Mouse (Mus musculus) hindbrain, embryonic 14.5 days (tissue): ENCODE data around the gene Rabep1. TPM values are rescaled to one million over a fixed set of nuclear protein-coding genes. Genes with fewer than 3 reads are reported as not detected.

Experiments
- ATAC-seq: fragments of 200-750 bp; cut with Nextera tagmentation; 2 replicates; pipeline ENCODE4 v1.8.0; 2017; ENCODE audit warnings: moderate number of reproducible peaks, mild to moderate bottlenecking, moderate TSS enrichment, moderate library complexity; ENCODE audit not compliant: low FRiP score
- DNase-seq: peaks from one replicate; pipeline ENCODE4 v3.0.0-alpha.2; 2015; ENCODE audit warnings: low spot score
- H3K27ac ChIP-seq: fragments of 300-500 bp; sonication (generic); 2 replicates; pipeline ENCODE4 v1.5.1; 2014; ENCODE audit warnings: mild to moderate bottlenecking, moderate library complexity
- H3K27me3 ChIP-seq: fragments of 300-500 bp; sonication (generic); 2 replicates; pipeline ENCODE4 v1.6.1; 2014; ENCODE audit warnings: mild to moderate bottlenecking, low read length, mixed read lengths; ENCODE audit not compliant: control insufficient read depth, insufficient read depth
- H3K36me3 ChIP-seq: fragments of 300-500 bp; sonication (generic); replicated peaks from 2 replicates; pipeline ENCODE4 v1.6.1; 2014; ENCODE audit not compliant: control insufficient read depth, insufficient read depth
- H3K4me1 ChIP-seq: fragments of 300-500 bp; sonication (generic); replicated peaks from 2 replicates; pipeline ENCODE4 v1.6.1; 2014; ENCODE audit warnings: antibody characterized with exemption, low read length, mixed read lengths; ENCODE audit not compliant: control insufficient read depth, insufficient read depth
- H3K4me2 ChIP-seq: fragments of 300-500 bp; sonication (generic); replicated peaks from 2 replicates; pipeline ENCODE4 v1.6.1; 2014; ENCODE audit warnings: mild to moderate bottlenecking, moderate library complexity
- H3K4me3 ChIP-seq: fragments of 300-500 bp; sonication (generic); replicated peaks from 2 replicates; pipeline ENCODE4 v1.5.1; 2014; ENCODE audit warnings: mild to moderate bottlenecking, low read length
- H3K9ac ChIP-seq: fragments of 300-500 bp; sonication (generic); 2 replicates; pipeline ENCODE4 v1.6.1; 2014
- H3K9me3 ChIP-seq: fragments of 300-500 bp; sonication (generic); 2 replicates; pipeline ENCODE4 v1.6.1; 2016; ENCODE audit warnings: low read length; ENCODE audit not compliant: control insufficient read depth
- WGBS: fragments of 180-500 bp; shearing (Covaris S2); extraction: QIAGEN DNeasy Blood & Tissue Kit; methylation state at CpG from one replicate; pipeline ENCODE4 v1.1.7; 2014; 5-methylcytosine and 5-hydroxymethylcytosine counted together
- polyA plus RNA-seq: library from polyadenylated mRNA; unstranded; fragments of >200 nt; fragmentation: Nextera tagmentation; extraction: Ambion mirVana; gene quantifications from 2 replicates; pipeline ENCODE4 v1.2.1, GENCODE M21; 2014

The Rabep1 gene
- polyA plus RNA-seq, 1 experiment from 2014 or later = 77.5 TPM

DNA sequence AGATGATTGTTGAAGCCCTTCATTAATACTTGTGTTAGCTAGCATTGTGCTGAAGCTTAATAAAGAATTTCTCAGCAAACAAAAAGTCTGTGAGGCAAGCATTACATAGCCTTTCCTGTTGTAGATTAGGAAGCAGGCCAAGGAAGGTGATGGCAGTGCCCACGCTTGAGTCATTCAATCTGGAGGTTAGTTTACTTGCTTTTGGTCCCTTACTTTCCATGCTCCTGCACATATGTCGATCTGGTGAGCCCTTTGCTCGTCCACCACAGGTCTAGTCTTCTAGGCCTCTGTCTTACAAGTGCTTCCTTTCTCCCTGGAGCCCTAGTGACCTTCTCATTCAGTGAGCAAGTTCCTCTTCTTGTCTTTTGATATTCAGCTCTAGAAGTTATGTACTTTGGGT, 62.1 kb downstream of the Rabep1 start:
- no peak for ATAC-seq
- Histone ChIP-seq H3K27ac (no peak overlapping the region), H3K36me3 (peaks cover 75% of the 10 kb centered on the region), H3K4me2 (no peak overlapping the region), H3K9me3 (no peaks in the 10 kb centered on the region), H3K4me1 (no peaks in the 10 kb centered on the region), H3K9ac (no peak overlapping the region), H3K27me3 (no peaks in the 10 kb centered on the region), H3K4me3 (no peak overlapping the region)
- DNase-seq = no peak
- 94% methylated on average over 3 of the region's 3 CpGs for WGBS

DNA sequence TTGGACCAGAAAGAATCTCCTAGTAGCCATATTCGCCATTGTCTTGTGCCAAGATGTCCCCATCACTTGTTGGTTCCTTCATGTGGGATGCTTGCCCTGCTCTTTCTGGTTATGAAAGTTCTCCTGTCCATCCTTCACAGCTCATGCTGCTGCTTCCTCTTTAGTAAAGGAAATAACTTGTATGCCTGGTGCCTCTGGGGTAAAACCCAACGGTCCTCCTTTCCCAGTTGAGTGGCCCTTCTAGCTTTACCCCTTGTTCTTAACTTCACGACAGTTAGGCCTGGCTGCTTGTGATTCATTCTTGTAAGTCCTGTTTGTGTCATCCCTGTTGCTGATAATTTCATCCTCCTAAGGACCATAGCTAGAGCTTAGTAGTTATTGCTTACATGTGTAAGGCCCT, 66.7 kb downstream of the Rabep1 start:
- Histone ChIP-seq H3K4me1 (no peaks in the 10 kb centered on the region), H3K4me2 (no peak overlapping the region), H3K9ac (no peak overlapping the region), H3K27ac (no peak overlapping the region), H3K36me3 (peaks cover 65% of the 10 kb centered on the region), H3K4me3 (no peak overlapping the region), H3K9me3 (no peaks in the 10 kb centered on the region), H3K27me3 (no peaks in the 10 kb centered on the region)
- no peak for ATAC-seq
- no peak for DNase-seq
- 97% methylated on average over 3 of the region's 3 CpGs for WGBS

DNA sequence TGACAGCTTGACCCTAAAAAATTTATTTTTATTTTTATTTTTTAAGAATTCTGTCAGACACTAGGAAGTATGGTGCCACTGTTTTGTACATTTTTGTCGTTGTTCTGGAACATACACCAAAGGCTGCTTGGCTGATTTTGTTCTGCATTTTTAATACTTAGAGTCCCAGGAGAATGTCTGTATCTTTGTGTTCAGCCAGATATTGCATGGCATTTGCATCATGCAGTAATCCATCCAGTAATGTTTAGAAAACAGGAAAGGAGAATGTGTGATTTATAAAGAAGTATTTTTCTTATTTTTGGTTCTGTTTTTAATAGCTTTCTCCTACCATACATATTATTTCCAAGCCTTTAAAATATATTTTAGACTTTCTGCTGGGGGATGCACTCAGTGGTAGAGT, 67.3 kb downstream of the Rabep1 start:
- Histone ChIP-seq H3K36me3 (peaks cover 69% of the 10 kb centered on the region), H3K27me3 (no peaks in the 10 kb centered on the region), H3K4me1 (no peaks in the 10 kb centered on the region), H3K9ac (no peak overlapping the region), H3K9me3 (no peaks in the 10 kb centered on the region), H3K4me3 (no peak overlapping the region), H3K27ac (no peak overlapping the region), H3K4me2 (no peak overlapping the region)
- DNase-seq = no peak
- WGBS = 93% methylated on average over 1 of the region's 1 CpGs
- ATAC-seq = no peak

DNA sequence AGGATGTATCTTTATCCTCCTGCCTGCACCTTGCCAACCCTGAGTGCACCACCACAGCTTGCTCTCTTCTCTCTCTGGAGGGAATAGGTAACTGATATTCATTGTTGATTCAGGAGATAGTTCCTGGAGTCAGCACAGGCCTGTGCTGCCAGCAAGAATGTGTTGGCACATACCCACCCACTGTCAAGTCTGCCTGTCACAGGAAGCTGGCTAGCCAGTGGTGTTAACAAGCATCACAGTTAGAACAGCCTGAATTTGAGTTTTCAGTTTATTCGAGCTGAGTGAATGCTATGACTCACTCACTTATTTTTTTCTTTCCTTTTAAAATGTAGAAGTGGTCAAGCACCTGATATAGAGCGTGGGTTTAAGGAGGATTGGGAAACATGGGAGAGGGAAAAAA, 73.3 kb downstream of the Rabep1 start:
- Histone ChIP-seq H3K27me3 (no peaks in the 10 kb centered on the region), H3K4me3 (no peak overlapping the region), H3K9me3 (no peaks in the 10 kb centered on the region), H3K4me1 (no peaks in the 10 kb centered on the region), H3K9ac (no peak overlapping the region), H3K36me3 (peaks cover 80% of the 10 kb centered on the region), H3K27ac (no peak overlapping the region), H3K4me2 (no peak overlapping the region)
- no peak for DNase-seq
- WGBS = 87% methylated on average over 2 of the region's 2 CpGs
- ATAC-seq = no peak

DNA sequence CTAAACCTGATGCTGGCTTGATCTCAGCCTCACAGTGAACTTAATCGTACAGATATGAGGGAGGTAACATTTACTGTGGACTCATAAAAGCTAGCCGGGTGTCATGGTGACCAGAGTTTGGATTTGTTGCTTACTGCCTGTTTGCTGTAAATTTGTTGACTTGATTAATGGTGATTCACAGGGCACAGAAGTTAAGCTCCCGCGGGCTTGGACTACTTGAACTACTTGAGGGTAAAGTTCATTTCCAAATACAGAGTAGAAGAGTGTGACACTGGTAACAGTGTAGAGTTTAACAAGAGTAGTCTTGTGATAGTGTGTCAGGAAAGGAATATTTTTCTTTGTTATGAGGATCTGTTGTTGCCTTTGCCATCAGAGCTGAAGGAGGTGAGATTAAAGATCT, 74.9 kb downstream of the Rabep1 start:
- Histone ChIP-seq H3K4me1 (no peaks in the 10 kb centered on the region), H3K9ac (no peak overlapping the region), H3K27ac (no peak overlapping the region), H3K9me3 (no peaks in the 10 kb centered on the region), H3K27me3 (no peaks in the 10 kb centered on the region), H3K36me3 (peaks cover 87% of the 10 kb centered on the region), H3K4me2 (no peak overlapping the region), H3K4me3 (no peak overlapping the region)
- WGBS = 95% methylated on average over 4 of the region's 4 CpGs
- ATAC-seq (no peak), DNase-seq (no peak)

DNA sequence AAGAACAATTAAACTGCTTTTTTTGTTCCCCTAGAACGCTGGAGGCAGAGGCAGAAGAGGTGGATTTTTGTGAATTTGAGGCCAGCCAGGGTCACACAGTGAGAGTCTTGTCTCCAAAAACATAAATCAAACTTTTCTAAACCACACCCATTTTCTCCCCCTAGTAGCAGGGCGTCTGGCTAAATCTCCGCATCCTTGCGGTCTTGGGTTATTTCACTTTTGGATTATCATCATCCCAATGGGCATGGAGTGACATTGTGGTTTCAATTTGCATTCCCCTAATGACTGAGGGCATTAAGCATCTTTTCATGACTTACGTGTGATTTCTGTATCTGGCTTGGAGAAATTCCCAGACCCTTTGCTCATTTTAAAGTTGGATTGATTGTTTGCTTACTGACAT, 86.9 kb downstream of the Rabep1 start:
- no peaks in the 10 kb centered on the region for H3K4me1 ChIP-seq
- H3K9me3 ChIP-seq = no peaks in the 10 kb centered on the region
- H3K4me3 ChIP-seq = no peak overlapping the region
- 84% methylated on average over 5 of the region's 5 CpGs for whole genome bisulfite sequencing
- no peak for ATAC-seq
- no peak overlapping the region for H3K27ac ChIP-seq
- DNase-seq = no peak
- H3K36me3 ChIP-seq = peaks cover 74% of the 10 kb centered on the region
- no peak overlapping the region for H3K9ac ChIP-seq
- no peaks in the 10 kb centered on the region for H3K27me3 ChIP-seq
- no peak overlapping the region for H3K4me2 ChIP-seq

DNA sequence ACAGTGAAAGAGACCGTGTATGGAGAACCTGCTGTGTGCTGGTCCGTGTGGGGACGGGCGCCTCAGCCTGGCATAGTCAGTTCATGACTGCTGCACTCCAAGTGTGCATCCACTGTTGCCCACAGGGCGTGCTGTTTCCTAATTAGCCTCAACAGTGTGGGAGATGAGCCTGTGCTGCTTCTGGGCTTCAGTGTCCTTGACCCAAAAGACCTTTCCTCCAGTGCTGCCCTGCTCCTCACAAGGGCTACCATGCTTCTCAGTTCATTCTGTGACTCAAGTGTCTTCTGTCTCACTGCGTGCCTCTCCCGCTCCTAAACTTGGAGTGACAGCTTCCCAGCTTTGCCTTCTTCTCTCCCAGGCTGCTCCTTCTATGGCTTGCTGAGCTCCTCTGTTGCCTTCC, 90.7 kb downstream of the Rabep1 start:
- no peaks in the 10 kb centered on the region for H3K9me3 ChIP-seq
- 92% methylated on average over 7 of the region's 7 CpGs for WGBS
- H3K9ac ChIP-seq = no peak overlapping the region
- no peak for ATAC-seq
- no peak overlapping the region for H3K4me2 ChIP-seq
- DNase-seq = no peak
- H3K4me1 ChIP-seq = no peaks in the 10 kb centered on the region
- H3K27ac ChIP-seq = no peak overlapping the region
- no peak overlapping the region for H3K4me3 ChIP-seq
- H3K36me3 ChIP-seq = peaks cover 82% of the 10 kb centered on the region
- H3K27me3 ChIP-seq = no peaks in the 10 kb centered on the region

DNA sequence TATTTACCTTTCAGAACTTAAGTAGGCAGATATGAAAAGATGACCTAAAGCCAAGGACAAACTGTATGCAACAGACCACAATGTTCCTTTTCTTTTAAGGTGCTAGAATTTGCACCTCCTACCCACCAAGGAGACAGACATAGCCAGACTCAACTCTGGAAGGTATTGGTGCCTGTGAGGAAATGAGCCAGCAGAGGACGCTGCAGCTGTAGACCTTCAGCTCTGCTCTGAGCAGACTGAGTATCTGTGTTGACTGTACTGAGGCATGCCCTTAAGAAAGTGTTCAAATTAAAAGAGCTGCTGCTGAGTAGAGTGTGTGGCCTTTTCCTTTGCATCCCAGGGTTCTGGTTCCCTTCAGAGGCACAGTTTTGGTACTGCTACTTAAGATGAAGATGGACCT, 98.0 kb downstream of the Rabep1 start:
- Histone ChIP-seq H3K4me1 (no peaks in the 10 kb centered on the region), H3K4me3 (no peak overlapping the region), H3K9ac (no peak overlapping the region), H3K36me3 (peaks cover 98% of the 10 kb centered on the region), H3K27me3 (no peaks in the 10 kb centered on the region), H3K4me2 (no peak overlapping the region), H3K9me3 (no peaks in the 10 kb centered on the region), H3K27ac (no peak overlapping the region)
- 76% methylated on average over 1 of the region's 1 CpGs for WGBS
- no peak for DNase-seq
- no peak for ATAC-seq

DNA sequence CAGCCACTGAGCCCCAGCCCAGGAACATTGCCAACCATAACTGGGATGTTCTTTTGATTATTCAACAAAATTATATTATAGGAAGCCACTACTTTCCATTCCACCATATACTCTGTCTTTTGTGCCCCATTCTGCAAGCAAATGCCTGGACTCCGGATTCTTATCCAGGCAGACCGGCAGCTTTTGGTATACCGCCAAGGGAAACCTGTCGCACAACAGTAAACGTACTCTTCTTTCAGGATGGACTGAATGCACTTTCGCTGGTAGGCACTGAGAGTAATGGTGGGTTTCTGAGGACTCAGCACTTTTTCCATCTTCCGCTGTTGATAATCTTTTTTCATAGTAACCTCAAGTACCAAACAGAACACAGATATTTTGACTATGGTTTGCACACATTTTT, 99.1 kb downstream of the Rabep1 start:
- H3K4me2 ChIP-seq = no peak overlapping the region
- no peak overlapping the region for H3K4me3 ChIP-seq
- no peaks in the 10 kb centered on the region for H3K9me3 ChIP-seq
- DNase-seq = no peak
- H3K9ac ChIP-seq = no peak overlapping the region
- no peaks in the 10 kb centered on the region for H3K27me3 ChIP-seq
- peaks cover 97% of the 10 kb centered on the region for H3K36me3 ChIP-seq
- H3K4me1 ChIP-seq = no peaks in the 10 kb centered on the region
- no peak for ATAC-seq
- WGBS = 93% methylated on average over 7 of the region's 7 CpGs
- H3K27ac ChIP-seq = no peak overlapping the region

DNA sequence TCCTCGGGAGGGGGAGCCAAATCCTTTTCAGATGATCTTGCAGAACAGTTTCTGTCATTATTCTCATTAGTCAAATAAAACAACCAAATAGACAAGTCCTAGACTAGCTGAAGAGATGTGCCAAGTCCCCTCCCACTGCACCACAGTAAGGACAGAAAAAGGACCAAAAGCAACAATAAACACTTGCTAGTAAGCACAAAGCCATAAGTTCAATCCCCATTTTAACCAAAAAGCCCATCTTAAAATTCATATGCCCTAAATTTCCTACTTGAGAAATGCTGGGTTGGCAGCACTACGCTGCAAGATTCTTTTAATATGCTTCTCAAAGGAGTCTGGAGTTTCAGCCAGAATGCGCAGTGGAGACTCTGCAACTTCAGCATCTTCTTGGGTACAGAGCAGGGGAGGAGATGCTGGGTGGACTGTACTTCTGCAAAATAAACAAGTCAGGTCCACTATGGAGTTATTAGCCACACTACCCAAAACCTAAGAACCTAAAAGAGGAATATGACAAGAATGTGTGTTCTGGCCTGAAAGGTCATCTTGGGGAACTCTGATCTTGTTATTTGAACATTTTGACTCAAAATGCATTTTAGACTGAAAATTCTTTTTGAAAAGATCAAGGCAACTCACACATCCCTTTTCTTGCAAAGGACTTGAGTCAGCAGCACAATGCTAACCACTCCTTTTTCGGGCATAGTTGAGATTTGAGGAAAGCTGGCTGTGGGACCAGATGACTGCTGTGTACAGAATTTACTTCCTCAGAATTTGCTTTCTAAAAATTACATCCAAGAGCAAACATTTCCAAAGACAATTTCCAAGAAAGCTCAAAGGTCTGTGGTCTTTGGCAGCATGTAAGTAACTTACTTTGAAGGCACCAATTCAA, 100.6 kb downstream of the Rabep1 start:
- no peak overlapping the region for H3K4me3 ChIP-seq
- H3K9ac ChIP-seq = no peak overlapping the region
- H3K36me3 ChIP-seq = peaks cover 97% of the 10 kb centered on the region
- 94% methylated on average over 4 of the region's 4 CpGs for WGBS
- H3K27ac ChIP-seq = no peak overlapping the region
- ATAC-seq = no peak
- no peak for DNase-seq
- no peaks in the 10 kb centered on the region for H3K27me3 ChIP-seq
- H3K9me3 ChIP-seq = no peaks in the 10 kb centered on the region
- H3K4me2 ChIP-seq = no peak overlapping the region
- no peaks in the 10 kb centered on the region for H3K4me1 ChIP-seq
